Mouse (Mus musculus) B cell, adult (primary cell): Measurements from ENCODE around the gene Gm12248. TPM values are rescaled to one million over a fixed set of nuclear protein-coding genes. Genes with fewer than 3 reads are reported as not detected.

Experiments used
- total RNA-seq: library from RNA; stranded (reverse); gene quantifications from 4 replicates; pipeline ENCODE4 v1.2.4, GENCODE M21; 2023; ENCODE audit not compliant: inconsistent age

Gm12248 gene
- not detected in 4 replicates for total RNA-seq

GRCm38 (mm10) chr11:58093021-58093528 lies at the start of gene Gm12248:
TSS of gene Gm12248 (minus strand) at chr11:58093134.

GRCm38 (mm10) chr11:58103697-58104306 lies 10.9 kb upstream of the Gm12248 start, which contains the start of gene Cnot8:
TSS of gene Cnot8 (plus strand) at chr11:58104153.

Other genes with a start within 250 kb of the Gm12248 start
- 94.1 to 102 TPM (median 95.3 TPM) in 4 replicates for gene Larp1, start 84.1 kb downstream of the Gm12248 start, total RNA-seq
- gene Cnot8, start 11.0 kb upstream of the Gm12248 start, total RNA-seq: 60.1 to 62.6 TPM (median 60.8 TPM) in 4 replicates
- gene Gemin5, start 75.4 kb upstream of the Gm12248 start, total RNA-seq: 19.0 to 25.7 TPM (median 23.6 TPM) in 4 replicates
- gene Mrpl22, start 78.5 kb upstream of the Gm12248 start, total RNA-seq: 19.3 to 27.3 TPM (median 23.6 TPM) in 4 replicates
- 17.1 to 20.3 TPM (median 19.2 TPM) in 4 replicates for gene Igtp, start 106.4 kb upstream of the Gm12248 start, total RNA-seq
- 7.3 to 12.0 TPM (median 8.3 TPM) in 4 replicates for gene Irgm2, start 106.5 kb upstream of the Gm12248 start, total RNA-seq
- gene 4930438A08Rik, start 181.7 kb upstream of the Gm12248 start, total RNA-seq: not detected in 4 replicates
- 29.9 to 31.8 TPM (median 30.8 TPM) in 4 replicates for gene Zfp692, start 213.9 kb upstream of the Gm12248 start, total RNA-seq
- gene Zfp672, start 237.2 kb upstream of the Gm12248 start, total RNA-seq: 26.9 to 29.1 TPM (median 27.9 TPM) in 4 replicates
- gene Sh3bp5l, start 237.6 kb upstream of the Gm12248 start, total RNA-seq: 20.2 to 31.2 TPM (median 22.2 TPM) in 4 replicates